In the genomic region with DNA sequence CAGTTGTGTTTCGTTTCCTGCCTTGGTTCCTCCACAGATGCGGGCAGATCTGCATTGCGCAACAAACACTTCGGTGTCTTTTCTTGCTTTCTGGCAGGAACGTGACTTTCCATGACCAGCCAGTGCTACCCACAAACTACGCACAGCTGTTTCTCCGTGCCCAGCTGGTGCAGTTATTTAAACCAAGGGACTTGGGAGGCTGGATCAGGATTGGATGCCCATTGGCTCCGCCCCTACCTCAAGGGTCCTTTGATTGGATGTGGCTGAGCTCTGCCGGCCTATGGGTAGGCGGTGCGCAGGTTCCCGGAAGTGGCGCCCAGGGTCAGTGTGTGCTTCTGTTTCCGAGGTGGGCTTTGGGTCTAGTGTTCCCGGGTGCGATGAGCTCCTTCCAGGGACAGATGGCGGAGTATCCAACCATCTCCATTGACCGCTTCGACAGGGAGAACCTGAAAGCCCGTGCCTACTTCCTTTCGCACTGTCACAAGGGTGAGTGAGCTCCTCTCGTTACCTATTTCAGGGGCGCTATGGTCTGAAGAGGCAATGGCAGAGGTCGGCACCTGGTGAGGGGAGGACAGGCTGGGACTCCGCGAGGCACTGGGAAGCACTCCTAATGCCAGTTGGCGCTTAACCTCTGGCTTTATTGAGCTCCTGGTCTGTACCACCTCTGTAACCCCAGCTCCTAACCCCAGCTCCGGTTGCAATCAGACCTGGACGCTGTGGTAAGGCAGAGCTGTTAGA, we compare ENCODE assay signal across 8 mouse cellular contexts. TPM values are rescaled to one million over a fixed set of nuclear protein-coding genes. Genes with fewer than 3 reads are reported as not detected.
DNase-seq lines count a peak whose midpoint lies in the region; ATAC-seq and TF ChIP-seq lines count a peak whose summit lies in the region.

Gene Dclre1c, plus strand, starts transcription at position 291 of the 738 bp plus-strand sequence.

- ATAC-seq in Patski = peak; percentile 100
- peak; percentile 98 for ATAC-seq in hindbrain, embryonic 14.5 days (ENCODE audit: low FRiP score)

- in situ Hi-C loops in Patski (cut with MboI; ENCODE audit: low pct_unique_long_range_greater_than_20kb) = no loop called here

- CTCF ChIA-PET in Patski (lab: Charles Lee) = interaction anchor here (1.3 to 1.4 kb wide), 3 partner anchors 10 to 31 kb away, joined by 3 to 7 read pairs (median 6); no protein-coding TSS in a partner anchor

- peak; percentile 60 for DNase-seq in Patski (ENCODE audit: low read depth, low spot score)
- peak; percentile 86 to 89 for DNase-seq in cerebellum, postnatal 14 days
- DNase-seq in frontal cortex, postnatal 14 days (ENCODE audit: low spot score in 2 of 2) = peak; percentile 86 to 88
- DNase-seq in hindbrain, embryonic 14.5 days (ENCODE audit: low spot score) = peak; percentile 89
- DNase-seq in layer of hippocampus, postnatal 36 days = peak; percentile 87 to 88
- peak; percentile 97 for DNase-seq in lung, postnatal 36 days
- peak; percentile 97 for DNase-seq in retina, postnatal 1 day
- DNase-seq in urinary bladder, adult 18-20 months (ENCODE audit: low spot score in 2 of 2) = peak; percentile 77 to 86

- POLR2A ChIA-PET in Patski (lab: Charles Lee) = no interaction called here

- peaks cover 8% of the 10 kb centered on the region; the same call in 1 of the 2 replicates for H3K36me3 ChIP-seq in hindbrain, embryonic 14.5 days (replicated peaks; ENCODE audit: control insufficient read depth, insufficient read depth)

- 1% methylated on average over 29 of the region's 29 CpGs for WGBS in hindbrain, embryonic 14.5 days

- no peak for TF ChIP-seq CTCF in Patski (IDR thresholded peaks at IDR 0.05)

- peak within 1 kb of the TSS; percentile 71 for H3K4me3 ChIP-seq in hindbrain, embryonic 14.5 days (replicated peaks; ENCODE audit: low read length)

- peak within 1 kb of the TSS; percentile 80 for H3K4me2 ChIP-seq in hindbrain, embryonic 14.5 days (replicated peaks)

- H3K27me3 ChIP-seq in Patski = peaks cover 15% of the 10 kb centered on the region
- no peaks in the 10 kb centered on the region for H3K27me3 ChIP-seq in hindbrain, embryonic 14.5 days (ENCODE audit: control insufficient read depth, insufficient read depth, low read length)

- H3K27ac ChIP-seq in hindbrain, embryonic 14.5 days = no peak within 1 kb of the TSS

- peak within 1 kb of the TSS; percentile 57 for H3K9ac ChIP-seq in hindbrain, embryonic 14.5 days

- H3K4me1 ChIP-seq in hindbrain, embryonic 14.5 days (replicated peaks; ENCODE audit: control insufficient read depth, insufficient read depth, low read length) = peaks cover 12% of the 10 kb centered on the region

- no peaks in the 10 kb centered on the region for H3K9me3 ChIP-seq in hindbrain, embryonic 14.5 days (ENCODE audit: control insufficient read depth, low read length)

RNA-seq across cellular contexts. Expression of gene Dclre1c, which starts in this region (rescaled TPM):
- polyA plus RNA-seq in Patski (2021) = 5.7 TPM
- polyA plus RNA-seq in hindbrain, embryonic 14.5 days (2014; fragmentation: Nextera tagmentation; extraction: Ambion mirVana) = 7.4 and 9.4 TPM in 2 replicates
- total RNA-seq in layer of hippocampus, postnatal 36 days (2021) = 10 to 100 TPM; 13.5 to 14.8 TPM
